Mouse (Mus musculus) hindbrain, postnatal 0 days (tissue): ENCODE data around the gene Ppp4r3b. TPM values are rescaled to one million over a fixed set of nuclear protein-coding genes. Genes with fewer than 3 reads are reported as not detected.

Experiments used
- ATAC-seq: fragments of 200-750 bp; cut with Nextera tagmentation; 2 replicates; pipeline ENCODE4 v1.8.0; 2017; ENCODE audit warnings: mild to moderate bottlenecking, moderate TSS enrichment, moderate library complexity
- DNase-seq: peaks from one replicate; pipeline ENCODE4 v3.0.0-alpha.2; 2015; ENCODE audit warnings: low spot score
- H3K27ac ChIP-seq: fragments of 300-500 bp; sonication (generic); 2 replicates; pipeline ENCODE4 v1.5.1; 2014; ENCODE audit warnings: mild to moderate bottlenecking
- H3K27me3 ChIP-seq: fragments of 300-500 bp; sonication (generic); 2 replicates; pipeline ENCODE4 v1.6.1; 2014; ENCODE audit warnings: low read length, mixed read lengths; ENCODE audit not compliant: insufficient read depth
- H3K36me3 ChIP-seq: fragments of 300-500 bp; sonication (generic); 2 replicates; pipeline ENCODE4 v1.6.1; 2014; ENCODE audit warnings: low read length, mixed read lengths; ENCODE audit not compliant: insufficient read depth
- H3K4me1 ChIP-seq: fragments of 300-500 bp; sonication (generic); 2 replicates; pipeline ENCODE4 v1.6.1; 2014; ENCODE audit warnings: antibody characterized with exemption, low read length, mixed read lengths; ENCODE audit not compliant: insufficient read depth
- H3K4me2 ChIP-seq: fragments of 300-500 bp; sonication (generic); 2 replicates; pipeline ENCODE4 v1.6.1; 2014; ENCODE audit warnings: low read depth, mild to moderate bottlenecking, low read length, moderate library complexity, mixed read lengths
- H3K4me3 ChIP-seq: fragments of 300-500 bp; sonication (generic); 2 replicates; pipeline ENCODE4 v1.5.1; 2014; ENCODE audit warnings: low read length
- H3K9ac ChIP-seq: fragments of 300-500 bp; sonication (generic); replicated peaks from 2 replicates; pipeline ENCODE4 v1.6.1; 2014; ENCODE audit warnings: mild to moderate bottlenecking, low read length, moderate library complexity, mixed read lengths
- H3K9me3 ChIP-seq: fragments of 300-500 bp; sonication (generic); 2 replicates; pipeline ENCODE4 v1.6.1; 2016; ENCODE audit warnings: low read length, mixed read lengths
- CTCF ChIP-seq: IDR thresholded peaks from 2 replicates; pipeline ENCODE4 v1.5.1; 2016; ENCODE audit warnings: antibody characterized with exemption, control low read depth, low read depth
- WGBS: fragments of 180-500 bp; shearing (Covaris S2); extraction: QIAGEN DNeasy Blood & Tissue Kit; methylation state at CpG from one replicate; pipeline ENCODE4 v1.1.7; 2014; 5-methylcytosine and 5-hydroxymethylcytosine counted together
- polyA plus RNA-seq: library from polyadenylated mRNA; unstranded; fragments of >200 nt; fragmentation: Nextera tagmentation; extraction: Ambion mirVana; gene quantifications from 2 replicates; pipeline ENCODE4 v1.2.1, GENCODE M21; 2015
- total RNA-seq: library from RNA; depleted of rRNA; stranded (reverse); fragments of >200 nt; gene quantifications from 2 replicates; pipeline ENCODE4 v1.2.3, GENCODE M21; 2014; rRNA removed

Ppp4r3b gene
- total RNA-seq (31.2 and 37.1 TPM in 2 replicates), polyA plus RNA-seq (53.9 and 56.0 TPM in 2 replicates)

- Histone ChIP-seq H3K36me3 (no peaks in the 10 kb centered on the region), H3K27me3 (no peaks in the 10 kb centered on the region), H3K4me3 (peak within 1 kb of the TSS; percentile 100), H3K27ac (peak within 1 kb of the TSS; percentile 99), H3K9ac (peak within 1 kb of the TSS; percentile 99), H3K4me2 (peak within 1 kb of the TSS; percentile 98), H3K9me3 (no peaks in the 10 kb centered on the region), H3K4me1 (no peaks in the 10 kb centered on the region)
- ATAC-seq (peak; percentile 97), DNase-seq (peak; percentile 99)
- TF ChIP-seq CTCF: peak; percentile 45
- WGBS: 0% methylated on average over 50 of the region's 50 CpGs
These were observed at the start of gene Ppp4r3b for GRCm38 (mm10) chr11:29172563-29173124. Gene Ppp4r3b, plus strand, starts transcription at chr11:29172890.

DNA sequence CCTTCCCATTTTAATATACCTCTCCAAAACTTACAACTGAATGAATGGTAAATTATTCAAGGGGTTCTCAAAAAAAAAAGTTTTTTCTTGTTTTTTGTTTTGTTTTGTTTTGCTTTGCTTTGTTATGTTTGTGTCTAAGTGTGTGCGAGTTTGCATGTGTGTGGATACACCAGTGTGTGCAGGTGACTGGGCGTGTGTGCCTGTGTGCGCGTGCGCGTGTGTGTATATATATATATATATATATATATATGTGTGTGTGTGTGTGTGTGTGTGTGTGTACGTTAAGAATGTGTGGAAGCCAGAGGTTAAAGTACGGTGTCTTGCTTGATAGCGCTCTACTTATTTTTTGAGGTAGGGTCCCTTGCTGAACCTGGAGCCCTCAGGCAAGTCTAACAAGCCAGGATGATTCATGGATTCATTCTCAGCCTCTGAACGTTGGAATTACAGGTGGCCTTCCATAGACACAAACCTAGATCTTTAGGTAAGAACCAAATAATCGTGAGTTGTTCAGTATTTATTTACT, 42.8 kb upstream of the Ppp4r3b start:
- H3K36me3 ChIP-seq: peaks cover 6% of the 10 kb centered on the region
- TF ChIP-seq CTCF: no peak
- no peaks in the 10 kb centered on the region for H3K4me1 ChIP-seq
- H3K27ac ChIP-seq: peak overlapping the region; percentile 64; the same call in 1 of the 2 replicates
- H3K4me2 ChIP-seq: peak overlapping the region; percentile 66
- peak overlapping the region; percentile 60; the same call in 1 of the 2 replicates for H3K9ac ChIP-seq
- H3K27me3 ChIP-seq: no peaks in the 10 kb centered on the region
- H3K4me3 ChIP-seq: peak overlapping the region; percentile 66
- DNase-seq: peak; percentile 48
- peak; percentile 57 for ATAC-seq
- H3K9me3 ChIP-seq: no peaks in the 10 kb centered on the region
- 51% methylated on average over 11 of the region's 11 CpGs for WGBS

DNA sequence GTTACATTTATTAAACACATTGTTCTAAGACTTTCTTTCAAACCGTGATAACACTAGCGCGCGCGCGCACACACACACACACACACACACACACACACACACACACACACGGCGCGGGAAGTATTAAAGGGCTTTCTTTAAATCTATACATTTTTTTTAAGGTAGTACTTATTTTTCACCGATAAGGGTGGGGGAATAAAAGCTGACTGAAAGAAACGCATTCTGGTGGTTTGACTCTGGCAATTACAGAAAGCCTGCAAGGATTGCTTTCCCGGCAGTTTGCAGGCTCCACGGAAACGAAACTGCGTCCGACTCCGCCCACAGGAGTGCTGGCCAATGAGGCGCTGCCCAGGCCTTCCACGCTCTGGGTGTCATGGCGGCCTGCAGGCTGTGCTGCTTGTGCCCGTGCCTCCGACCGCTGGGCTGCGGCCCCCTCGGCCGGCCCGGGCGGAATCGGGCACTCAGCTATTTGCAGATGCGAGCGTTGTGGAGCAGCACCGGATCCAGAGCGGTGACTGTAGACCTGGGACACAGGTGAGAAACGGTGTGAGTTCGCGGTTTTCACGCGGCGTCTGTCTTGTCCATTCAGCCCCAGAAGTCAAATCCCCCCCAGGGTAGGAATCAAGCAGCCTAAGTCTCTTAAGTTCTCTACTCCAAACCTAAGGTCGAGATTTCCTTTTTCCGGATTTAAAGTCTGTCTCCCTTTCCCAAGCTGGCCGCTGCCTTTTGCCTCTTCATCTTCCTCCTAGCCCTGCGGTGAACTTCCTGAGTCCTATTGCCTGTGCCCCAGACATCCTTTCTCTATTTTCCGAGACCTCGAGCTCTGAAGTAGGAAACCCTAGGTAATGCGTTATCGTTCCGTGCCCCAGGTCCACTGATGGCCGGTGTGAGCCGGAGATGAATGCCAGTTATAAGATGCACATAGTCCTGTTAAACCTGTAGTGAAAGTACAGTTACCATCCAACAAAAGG, 42.0 kb upstream of the Ppp4r3b start, which contains the start of gene Pnpt1:
TSS of gene Pnpt1 (plus strand) at position 360 of the 971 bp plus-strand sequence.
- Histone ChIP-seq H3K4me1 (no peaks in the 10 kb centered on the region), H3K9me3 (no peaks in the 10 kb centered on the region), H3K36me3 (peaks cover 6% of the 10 kb centered on the region), H3K4me3 (peak within 1 kb of the TSS; percentile 66), H3K27me3 (no peaks in the 10 kb centered on the region), H3K9ac (peak within 1 kb of the TSS; percentile 60), H3K27ac (peak within 1 kb of the TSS; percentile 64), H3K4me2 (peak within 1 kb of the TSS; percentile 66)
- TF ChIP-seq CTCF: no peak
- DNase-seq (peak; percentile 96), ATAC-seq (peak; percentile 100)
- WGBS: 3% methylated on average over 50 of the region's 50 CpGs

DNA sequence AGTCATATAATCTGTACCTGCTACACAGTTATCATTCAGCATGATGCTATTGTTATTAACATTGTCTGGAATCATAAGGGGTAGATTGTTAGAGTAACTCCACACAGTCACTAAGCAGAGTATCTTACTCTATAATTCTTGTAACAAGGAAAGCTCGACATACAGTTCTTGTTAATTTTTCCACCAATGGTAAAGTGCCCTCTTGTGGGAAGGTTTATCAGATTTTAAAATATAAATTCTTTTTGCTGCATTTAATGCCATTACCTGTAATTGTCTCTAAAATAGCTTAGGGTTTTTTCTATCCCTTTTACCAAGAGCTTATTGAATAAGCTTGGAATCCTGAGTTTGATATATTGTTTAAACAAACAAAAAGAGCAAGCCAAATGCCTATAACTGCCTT, 32.0 kb upstream of the Ppp4r3b start:
- Histone ChIP-seq H3K36me3 (peaks cover 16% of the 10 kb centered on the region; the same call in 1 of the 2 replicates), H3K4me3 (no peak overlapping the region), H3K27ac (no peak overlapping the region), H3K4me2 (no peak overlapping the region), H3K27me3 (no peaks in the 10 kb centered on the region), H3K9ac (no peak overlapping the region), H3K4me1 (no peaks in the 10 kb centered on the region), H3K9me3 (no peaks in the 10 kb centered on the region)
- DNase-seq: peak; percentile 38
- WGBS: 38% methylated on average over 1 of the region's 1 CpGs
- no peak for ATAC-seq
- TF ChIP-seq CTCF: 0 out of 2 replicates have a peak, but pooled peaks have one; percentile 11

- Histone ChIP-seq H3K4me2 (no peak overlapping the region), H3K9me3 (no peaks in the 10 kb centered on the region), H3K4me1 (no peaks in the 10 kb centered on the region), H3K27ac (no peak overlapping the region), H3K9ac (no peak overlapping the region), H3K36me3 (peaks cover 14% of the 10 kb centered on the region), H3K4me3 (no peak overlapping the region), H3K27me3 (no peaks in the 10 kb centered on the region)
- no peak for TF ChIP-seq CTCF
- DNase-seq (no peak), ATAC-seq (no peak)
- WGBS: 93% methylated on average over 2 of the region's 2 CpGs
These were observed 23.8 kb upstream of the Ppp4r3b start for GRCm38 (mm10) chr11:29148901-29149300.

DNA sequence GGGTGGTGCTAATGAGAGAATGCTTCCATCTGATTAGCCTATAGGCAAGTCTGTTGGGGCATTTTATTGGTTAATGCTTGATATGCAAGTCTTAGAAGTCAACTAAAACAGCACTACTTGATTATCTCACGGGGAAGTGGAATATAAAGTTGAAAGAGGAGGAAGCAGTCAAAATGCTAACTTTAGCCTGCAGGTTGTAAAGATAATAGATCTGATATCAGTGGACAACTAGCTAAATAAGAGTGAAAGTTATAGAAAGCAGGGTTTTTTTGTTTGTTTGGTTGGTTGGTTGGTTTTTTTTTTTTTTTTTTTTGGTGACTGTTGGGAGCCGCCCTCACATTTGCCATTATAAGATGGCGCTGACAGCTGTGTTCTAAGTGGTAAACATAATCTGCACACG, 9.1 kb upstream of the Ppp4r3b start:
- Histone ChIP-seq H3K27me3 (no peaks in the 10 kb centered on the region), H3K9ac (no peak overlapping the region), H3K4me1 (no peaks in the 10 kb centered on the region), H3K4me3 (no peak overlapping the region), H3K36me3 (no peaks in the 10 kb centered on the region), H3K27ac (no peak overlapping the region), H3K4me2 (no peak overlapping the region), H3K9me3 (no peaks in the 10 kb centered on the region)
- ATAC-seq (no peak), DNase-seq (no peak)
- 93% methylated on average over 4 of the region's 4 CpGs for WGBS
- TF ChIP-seq CTCF: no peak
